8 mouse cellular contexts compared by ENCODE assay signal in genomic region chr1:167393281-167393680, GRCm38 (mm10). TPM values are rescaled to one million over a fixed set of nuclear protein-coding genes. Genes with fewer than 3 reads are reported as not detected.
A peak's percentile ranks its signal among the peaks of the same experiment; 100 is the strongest.
DNase-seq lines count a peak whose midpoint lies in the region; ATAC-seq and TF ChIP-seq lines count a peak whose summit lies in the region.

No protein-coding gene starts in this region.

- DNase-seq in heart, postnatal 36 days: no peak
- DNase-seq in gastrocnemius, postnatal 36 days: no peak
- DNase-seq in cerebellum, postnatal 14 days: no peak

- no peak for TF ChIP-seq EP300 in ES-Bruce4 (IDR thresholded peaks at IDR 0.05; ENCODE audit: insufficient read depth, low read depth, low read length)

- peaks cover 13% of the 10 kb centered on the region for H3K27me3 ChIP-seq in heart, embryonic 12.5 days (replicated peaks)
- no peaks in the 10 kb centered on the region for H3K27me3 ChIP-seq in ES-Bruce4 (ENCODE audit: control insufficient read depth, insufficient read depth, low read length, poor library complexity, severe bottlenecking)
- peaks cover 31% of the 10 kb centered on the region for H3K27me3 ChIP-seq in limb, embryonic 13.5 days

- no peak for TF ChIP-seq POLR2A in ES-Bruce4 (IDR thresholded peaks at IDR 0.05; ENCODE audit: insufficient read depth, low read length)
- no peak for TF ChIP-seq POLR2A in embryonic fibroblast, embryonic 13.5 days (IDR thresholded peaks at IDR 0.05; ENCODE audit: low read depth, low read length)
- TF ChIP-seq POLR2A in olfactory bulb, adult 2 months (IDR thresholded peaks at IDR 0.05; ENCODE audit: insufficient read depth, low read depth, low read length): no peak

- peak overlapping the region; percentile 88 for H3K4me2 ChIP-seq in heart, embryonic 12.5 days
- H3K4me2 ChIP-seq in limb, embryonic 13.5 days (replicated peaks): peak overlapping the region; percentile 88

- peak; percentile 38 for ATAC-seq in heart, embryonic 12.5 days (ENCODE audit: insufficient number of reproducible peaks, low FRiP score)
- peak; percentile 34 for ATAC-seq in limb, embryonic 13.5 days (ENCODE audit: low FRiP score, low read depth)

- peaks cover 16% of the 10 kb centered on the region for H3K4me1 ChIP-seq in heart, embryonic 12.5 days (replicated peaks)
- H3K4me1 ChIP-seq in ES-Bruce4 (ENCODE audit: control insufficient read depth, insufficient read depth, low read length): no peaks in the 10 kb centered on the region
- H3K4me1 ChIP-seq in embryonic fibroblast, embryonic 13.5 days (ENCODE audit: control insufficient read depth, insufficient read depth, low read length): peaks cover 14% of the 10 kb centered on the region
- peaks cover 14% of the 10 kb centered on the region for H3K4me1 ChIP-seq in limb, embryonic 13.5 days
- peaks cover 20% of the 10 kb centered on the region for H3K4me1 ChIP-seq in olfactory bulb, adult 2 months (ENCODE audit: control insufficient read depth, insufficient read depth, low read length)

- WGBS in heart, embryonic 12.5 days: 1% methylated on average over 15 of the region's 15 CpGs
- WGBS in limb, embryonic 13.5 days: 3% methylated on average over 15 of the region's 15 CpGs
- WGBS in olfactory bulb, adult 2 months: under 1% methylated on average over 15 of the region's 15 CpGs

- peak overlapping the region; percentile 87; the same call in 1 of the 2 replicates for H3K27ac ChIP-seq in heart, embryonic 12.5 days (ENCODE audit: poor library complexity, severe bottlenecking)
- H3K27ac ChIP-seq in ES-Bruce4 (ENCODE audit: insufficient read depth, low read length): no peak overlapping the region
- no peak overlapping the region for H3K27ac ChIP-seq in embryonic fibroblast, embryonic 13.5 days (ENCODE audit: insufficient read depth, low read length)
- no peak overlapping the region; the same call in 1 of the 2 replicates for H3K27ac ChIP-seq in limb, embryonic 13.5 days
- H3K27ac ChIP-seq in olfactory bulb, adult 2 months (ENCODE audit: insufficient read depth, low read depth, low read length): peak overlapping the region; percentile 74

- intact Hi-C loops in heart, postnatal 36 days (cut with DNase I): no loop called here
- intact Hi-C loops in gastrocnemius, postnatal 36 days (cut with DNase I): no loop called here

- H3K36me3 ChIP-seq in heart, embryonic 12.5 days: no peaks in the 10 kb centered on the region
- no peaks in the 10 kb centered on the region for H3K36me3 ChIP-seq in ES-Bruce4 (ENCODE audit: control insufficient read depth, insufficient read depth, low read length, poor library complexity, severe bottlenecking)
- no peaks in the 10 kb centered on the region for H3K36me3 ChIP-seq in limb, embryonic 13.5 days

- H3K4me3 ChIP-seq in heart, embryonic 12.5 days: peak overlapping the region; percentile 86
- H3K4me3 ChIP-seq in ES-Bruce4 (ENCODE audit: low read depth, low read length): peak overlapping the region; percentile 74
- H3K4me3 ChIP-seq in embryonic fibroblast, embryonic 13.5 days (ENCODE audit: insufficient read depth, low read length): peak overlapping the region; percentile 66
- H3K4me3 ChIP-seq in limb, embryonic 13.5 days: peak overlapping the region; percentile 65
- peak overlapping the region; percentile 91 for H3K4me3 ChIP-seq in olfactory bulb, adult 2 months (ENCODE audit: insufficient read depth, low read depth, low read length)

- peak overlapping the region; percentile 89 for H3K9ac ChIP-seq in heart, embryonic 12.5 days
- peak overlapping the region; percentile 85 for H3K9ac ChIP-seq in ES-Bruce4 (ENCODE audit: low read depth, poor library complexity, severe bottlenecking)
- peak overlapping the region; percentile 84 for H3K9ac ChIP-seq in limb, embryonic 13.5 days

- no peak for TF ChIP-seq CTCF in ES-Bruce4 (IDR thresholded peaks at IDR 0.05; ENCODE audit: low read depth, low read length)
- no peak for TF ChIP-seq CTCF in embryonic fibroblast, embryonic 13.5 days (IDR thresholded peaks at IDR 0.05; ENCODE audit: borderline replicate concordance, insufficient read depth, low read length)
- TF ChIP-seq CTCF in olfactory bulb, adult 2 months (IDR thresholded peaks at IDR 0.05; ENCODE audit: insufficient read depth, low read depth, low read length): no peak

- no peaks in the 10 kb centered on the region for H3K9me3 ChIP-seq in heart, embryonic 12.5 days (replicated peaks)
- H3K9me3 ChIP-seq in ES-Bruce4 (replicated peaks; ENCODE audit: control insufficient read depth, insufficient read depth, low read length, poor library complexity, severe bottlenecking): no peaks in the 10 kb centered on the region
- no peaks in the 10 kb centered on the region for H3K9me3 ChIP-seq in limb, embryonic 13.5 days

RNA-seq across cellular contexts. Expression of gene Mgst3, which starts 0.4 kb away (rescaled TPM):
- 108 TPM in 2 replicates for polyA plus RNA-seq in heart, embryonic 12.5 days (2016; fragmentation: Nextera tagmentation; extraction: Ambion mirVana)
- total RNA-seq in heart, postnatal 36 days (2021): 100 to 1,000 TPM; 324 to 329 TPM
- polyA plus RNA-seq in ES-Bruce4 (2011; ENCODE audit: insufficient read depth, insufficient read length, low read depth, missing spikeins): 23.4 and 26.6 TPM in 2 replicates
- polyA plus RNA-seq in embryonic fibroblast, embryonic 13.5 days (2011; ENCODE audit: insufficient read length, low read depth, missing spikeins): 20.4 TPM in 2 replicates
- polyA plus RNA-seq in limb, embryonic 13.5 days (2015; fragmentation: Nextera tagmentation; extraction: Ambion mirVana): 33.1 and 33.7 TPM in 2 replicates
- polyA plus RNA-seq in olfactory bulb, adult 2 months (2012; ENCODE audit: insufficient read depth, insufficient read length, low replicate concordance, missing spikeins): not detected in 2 replicates
- total RNA-seq in gastrocnemius, postnatal 36 days (2021): 100 to 1,000 TPM; 108 to 112 TPM

RNA-seq across cellular contexts. Expression of gene Aldh9a1, which starts 43.5 kb away (rescaled TPM):
- 27.1 and 27.6 TPM in 2 replicates for polyA plus RNA-seq in heart, embryonic 12.5 days (2016; fragmentation: Nextera tagmentation; extraction: Ambion mirVana)
- 10 to 100 TPM; 22.9 to 24.4 TPM for total RNA-seq in heart, postnatal 36 days (2021)
- 73.4 and 74.4 TPM in 2 replicates for polyA plus RNA-seq in ES-Bruce4 (2011; ENCODE audit: insufficient read depth, insufficient read length, low read depth, missing spikeins)
- 18.2 and 22.9 TPM in 2 replicates for polyA plus RNA-seq in embryonic fibroblast, embryonic 13.5 days (2011; ENCODE audit: insufficient read length, low read depth, missing spikeins)
- 56.6 and 57.5 TPM in 2 replicates for polyA plus RNA-seq in limb, embryonic 13.5 days (2015; fragmentation: Nextera tagmentation; extraction: Ambion mirVana)
- not detected in 2 replicates for polyA plus RNA-seq in olfactory bulb, adult 2 months (2012; ENCODE audit: insufficient read depth, insufficient read length, low replicate concordance, missing spikeins)
- total RNA-seq in gastrocnemius, postnatal 36 days (2021): 1 to 10 TPM; 2.6 to 4.5 TPM

Comparison
In these comparisons a context has a peak if more than half of its experiments do, and no peak if none do; other contexts are left out.
1. H3K27ac ChIP-seq: peak in heart, embryonic 12.5 days (single experiment) and olfactory bulb, adult 2 months (single experiment); none in ES-Bruce4 (single experiment), embryonic fibroblast, embryonic 13.5 days (single experiment) and limb, embryonic 13.5 days (single experiment).
2. RNA of gene Aldh9a1, which starts 43.5 kb away (polyA plus RNA-seq): 73.4 to 74.4 TPM in ES-Bruce4, 56.6 to 57.5 TPM in limb, embryonic 13.5 days, 27.1 to 27.6 TPM in heart, embryonic 12.5 days and 18.2 to 22.9 TPM in embryonic fibroblast, embryonic 13.5 days; not detected in olfactory bulb, adult 2 months; every median in the first group is over 10 times any median in the second.
3. Peak in every context shown above with its lines, with median percentiles within 50 percentile points of each other: H3K4me3 ChIP-seq and H3K9ac ChIP-seq.